Mouse (Mus musculus): ENCODE data around the gene Slc35g1. TPM values are rescaled to one million over a fixed set of nuclear protein-coding genes. Genes with fewer than 3 reads are reported as not detected.

The Slc35g1 gene
- polyA plus RNA-seq, 1 experiment: 1.8 TPM

GRCm38 (mm10) chr19:38396633-38396970 is 822 bp downstream of the Slc35g1 start:
- H3K4me1 ChIP-seq (ENCODE audit: control insufficient read depth, insufficient read depth, low read length): peaks cover 7% of the 10 kb centered on the region
- no peak for TF ChIP-seq CTCF (IDR thresholded peaks at IDR 0.05; ENCODE audit: control insufficient read depth, insufficient read depth, insufficient replicate concordance, low read depth, low read length)
- TF ChIP-seq POLR2A (IDR thresholded peaks at IDR 0.05; ENCODE audit: control insufficient read depth, low read depth, low read length): no peak
- H3K27ac ChIP-seq (ENCODE audit: control insufficient read depth, insufficient read depth, low read depth, low read length): no peak overlapping the region
- H3K4me3 ChIP-seq (ENCODE audit: control insufficient read depth, low read depth, low read length): peak overlapping the region; percentile 66
- no peaks in the 10 kb centered on the region for H3K36me3 ChIP-seq (ENCODE audit: control insufficient read depth, insufficient read depth, low read length)
- no peaks in the 10 kb centered on the region for H3K27me3 ChIP-seq (ENCODE audit: control insufficient read depth, insufficient read depth, low read length)

- no peaks in the 10 kb centered on the region for H3K27me3 ChIP-seq (ENCODE audit: control insufficient read depth, insufficient read depth, low read length)
- H3K27ac ChIP-seq (ENCODE audit: control insufficient read depth, insufficient read depth, low read depth, low read length): no peak overlapping the region
- no peak for TF ChIP-seq CTCF (IDR thresholded peaks at IDR 0.05; ENCODE audit: control insufficient read depth, insufficient read depth, insufficient replicate concordance, low read depth, low read length)
- no peak for TF ChIP-seq POLR2A (IDR thresholded peaks at IDR 0.05; ENCODE audit: control insufficient read depth, low read depth, low read length)
- no peaks in the 10 kb centered on the region for H3K36me3 ChIP-seq (ENCODE audit: control insufficient read depth, insufficient read depth, low read length)
- H3K4me3 ChIP-seq (ENCODE audit: control insufficient read depth, low read depth, low read length): no peak overlapping the region
- H3K4me1 ChIP-seq (ENCODE audit: control insufficient read depth, insufficient read depth, low read length): peaks cover 7% of the 10 kb centered on the region
Measured at GRCm38 (mm10) chr19:38397004-38397403, 1.2 kb downstream of the Slc35g1 start.

- TF ChIP-seq CTCF (IDR thresholded peaks at IDR 0.05; ENCODE audit: control insufficient read depth, insufficient read depth, insufficient replicate concordance, low read depth, low read length): no peak
- no peak for TF ChIP-seq POLR2A (IDR thresholded peaks at IDR 0.05; ENCODE audit: control insufficient read depth, low read depth, low read length)
- H3K36me3 ChIP-seq (ENCODE audit: control insufficient read depth, insufficient read depth, low read length): no peaks in the 10 kb centered on the region
Measured at GRCm38 (mm10) chr19:38398966-38399365, 3.2 kb downstream of the Slc35g1 start.

GRCm38 (mm10) chr19:38400851-38401250 is 5.1 kb downstream of the Slc35g1 start:
- no peaks in the 10 kb centered on the region for H3K27me3 ChIP-seq (ENCODE audit: control insufficient read depth, insufficient read depth, low read length)
- no peak overlapping the region for H3K4me3 ChIP-seq (ENCODE audit: control insufficient read depth, low read depth, low read length)
- no peak overlapping the region for H3K27ac ChIP-seq (ENCODE audit: control insufficient read depth, insufficient read depth, low read depth, low read length)
- H3K36me3 ChIP-seq (ENCODE audit: control insufficient read depth, insufficient read depth, low read length): no peaks in the 10 kb centered on the region
- no peak for TF ChIP-seq POLR2A (IDR thresholded peaks at IDR 0.05; ENCODE audit: control insufficient read depth, low read depth, low read length)
- no peak for TF ChIP-seq CTCF (IDR thresholded peaks at IDR 0.05; ENCODE audit: control insufficient read depth, insufficient read depth, insufficient replicate concordance, low read depth, low read length)
- H3K4me1 ChIP-seq (ENCODE audit: control insufficient read depth, insufficient read depth, low read length): peaks cover 4% of the 10 kb centered on the region

More at GRCm38 (mm10) chr19:38398966-38399365, 3.2 kb downstream of the Slc35g1 start:
- Histone ChIP-seq H3K27me3 (ENCODE audit: control insufficient read depth, insufficient read depth, low read length) (no peaks in the 10 kb centered on the region), H3K4me3 (ENCODE audit: control insufficient read depth, low read depth, low read length) (no peak overlapping the region), H3K4me1 (ENCODE audit: control insufficient read depth, insufficient read depth, low read length) (peaks cover 7% of the 10 kb centered on the region), H3K27ac (ENCODE audit: control insufficient read depth, insufficient read depth, low read depth, low read length) (no peak overlapping the region)

GRCm38 (mm10) chr19:38401416-38401815 is 5.6 kb downstream of the Slc35g1 start:
- no peak for TF ChIP-seq POLR2A (IDR thresholded peaks at IDR 0.05; ENCODE audit: control insufficient read depth, low read depth, low read length)
- no peak for TF ChIP-seq CTCF (IDR thresholded peaks at IDR 0.05; ENCODE audit: control insufficient read depth, insufficient read depth, insufficient replicate concordance, low read depth, low read length)
- Histone ChIP-seq H3K4me1 (ENCODE audit: control insufficient read depth, insufficient read depth, low read length) (peaks cover 3% of the 10 kb centered on the region), H3K27ac (ENCODE audit: control insufficient read depth, insufficient read depth, low read depth, low read length) (no peak overlapping the region), H3K36me3 (ENCODE audit: control insufficient read depth, insufficient read depth, low read length) (no peaks in the 10 kb centered on the region), H3K4me3 (ENCODE audit: control insufficient read depth, low read depth, low read length) (no peak overlapping the region), H3K27me3 (ENCODE audit: control insufficient read depth, insufficient read depth, low read length) (no peaks in the 10 kb centered on the region)

GRCm38 (mm10) chr19:38410357-38411056 is 14.7 kb downstream of the Slc35g1 start:
- no peaks in the 10 kb centered on the region for H3K36me3 ChIP-seq (ENCODE audit: control insufficient read depth, insufficient read depth, low read length)
- H3K27me3 ChIP-seq (ENCODE audit: control insufficient read depth, insufficient read depth, low read length): no peaks in the 10 kb centered on the region
- no peak overlapping the region for H3K4me3 ChIP-seq (ENCODE audit: control insufficient read depth, low read depth, low read length)
- H3K4me1 ChIP-seq (ENCODE audit: control insufficient read depth, insufficient read depth, low read length): no peaks in the 10 kb centered on the region
- H3K27ac ChIP-seq (ENCODE audit: control insufficient read depth, insufficient read depth, low read depth, low read length): no peak overlapping the region
- no peak for TF ChIP-seq CTCF (IDR thresholded peaks at IDR 0.05; ENCODE audit: control insufficient read depth, insufficient read depth, insufficient replicate concordance, low read depth, low read length)

GRCm38 (mm10) chr19:38413861-38414260 is 18.1 kb downstream of the Slc35g1 start:
- no peaks in the 10 kb centered on the region for H3K36me3 ChIP-seq (ENCODE audit: control insufficient read depth, insufficient read depth, low read length)
- no peaks in the 10 kb centered on the region for H3K27me3 ChIP-seq (ENCODE audit: control insufficient read depth, insufficient read depth, low read length)
- no peak overlapping the region for H3K27ac ChIP-seq (ENCODE audit: control insufficient read depth, insufficient read depth, low read depth, low read length)
- H3K4me3 ChIP-seq (ENCODE audit: control insufficient read depth, low read depth, low read length): no peak overlapping the region
- H3K4me1 ChIP-seq (ENCODE audit: control insufficient read depth, insufficient read depth, low read length): no peaks in the 10 kb centered on the region
- TF ChIP-seq POLR2A (IDR thresholded peaks at IDR 0.05; ENCODE audit: control insufficient read depth, low read depth, low read length) (no peak), CTCF (IDR thresholded peaks at IDR 0.05; ENCODE audit: control insufficient read depth, insufficient read depth, insufficient replicate concordance, low read depth, low read length) (no peak)

Measured in testis, adult 2 months (tissue).